Mouse (Mus musculus) midbrain, embryonic 14.5 days (tissue): ENCODE results near the gene Clstn2. TPM values are rescaled to one million over a fixed set of nuclear protein-coding genes. Genes with fewer than 3 reads are reported as not detected.
A peak's percentile ranks its signal among the peaks of the same experiment; 100 is the strongest.

Experiments
- ATAC-seq: fragments of 200-750 bp; cut with Nextera tagmentation; 2 replicates; pipeline ENCODE4 v1.8.0; 2017; ENCODE audit warnings: moderate number of reproducible peaks, moderate library complexity; ENCODE audit not compliant: low FRiP score, low TSS enrichment
- DNase-seq: peaks from one replicate; pipeline ENCODE4 v3.0.0-alpha.2; 2015
- H3K27ac ChIP-seq: fragments of 300-500 bp; sonication (generic); replicated peaks from 2 replicates; pipeline ENCODE4 v1.5.1; 2014; ENCODE audit warnings: mild to moderate bottlenecking, low read depth, low read length, moderate library complexity
- H3K27me3 ChIP-seq: fragments of 300-500 bp; sonication (generic); 2 replicates; pipeline ENCODE4 v1.6.1; 2014; ENCODE audit warnings: low read length, control low read depth, mixed read lengths; ENCODE audit not compliant: control insufficient read depth, insufficient read depth
- H3K36me3 ChIP-seq: fragments of 300-500 bp; sonication (generic); 2 replicates; pipeline ENCODE4 v1.6.1; 2014; ENCODE audit warnings: low read length, control low read depth; ENCODE audit not compliant: control insufficient read depth, insufficient read depth
- H3K4me1 ChIP-seq: fragments of 300-500 bp; sonication (generic); 2 replicates; pipeline ENCODE4 v1.6.1; 2014; ENCODE audit warnings: mild to moderate bottlenecking, antibody characterized with exemption, low read length, control low read depth; ENCODE audit not compliant: control insufficient read depth, insufficient read depth
- H3K4me2 ChIP-seq: fragments of 300-500 bp; sonication (generic); 2 replicates; pipeline ENCODE4 v1.6.1; 2014; ENCODE audit warnings: mild to moderate bottlenecking, low read length, moderate library complexity
- H3K4me3 ChIP-seq: fragments of 300-500 bp; sonication (generic); replicated peaks from 2 replicates; pipeline ENCODE4 v1.5.1; 2014; ENCODE audit warnings: low read depth, low read length
- H3K9ac ChIP-seq: fragments of 300-500 bp; sonication (generic); replicated peaks from 2 replicates; pipeline ENCODE4 v1.6.1; 2014; ENCODE audit warnings: mild to moderate bottlenecking, low read length, moderate library complexity
- H3K9me3 ChIP-seq: fragments of 300-500 bp; sonication (generic); 2 replicates; pipeline ENCODE4 v1.6.1; 2016; ENCODE audit warnings: low read length, control low read depth, mixed read lengths; ENCODE audit not compliant: control insufficient read depth
- whole genome bisulfite sequencing: fragments of 180-500 bp; shearing (Covaris S2); extraction: QIAGEN DNeasy Blood & Tissue Kit; methylation state at CpG from one replicate; pipeline ENCODE4 v1.1.7; 2014; 5-methylcytosine and 5-hydroxymethylcytosine counted together
- polyA plus RNA-seq: library from polyadenylated mRNA; unstranded; fragments of >200 nt; fragmentation: Nextera tagmentation; extraction: Ambion mirVana; gene quantifications from 2 replicates; pipeline ENCODE4 v1.2.1, GENCODE M21; 2014

The Clstn2 gene
- polyA plus RNA-seq, 1 experiment from 2014 or later: 8.3 TPM

DNA sequence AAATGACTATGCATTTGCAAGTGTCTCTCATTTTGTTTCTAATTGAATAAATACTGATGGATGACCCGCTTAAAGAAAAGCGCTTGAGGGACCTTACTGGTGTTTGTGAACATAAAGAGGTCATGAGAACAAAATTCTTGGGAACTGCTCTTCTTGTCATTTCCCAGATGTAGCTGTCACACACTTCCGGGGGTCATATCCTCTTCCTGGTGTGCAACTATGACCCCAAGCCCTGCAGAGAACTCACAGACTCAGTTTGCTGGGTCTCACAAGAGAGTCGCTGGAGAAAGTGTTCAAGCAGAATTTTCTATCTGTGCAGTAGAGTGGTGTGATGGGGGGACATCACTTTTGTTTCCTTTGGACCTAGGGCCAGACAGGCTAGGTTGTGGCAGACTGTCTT is 442.3 kb downstream of the Clstn2 start:
- ATAC-seq (no peak), DNase-seq (no peak)
- Histone ChIP-seq H3K4me2 (no peak overlapping the region), H3K4me1 (no peaks in the 10 kb centered on the region), H3K27me3 (no peaks in the 10 kb centered on the region), H3K4me3 (no peak overlapping the region), H3K36me3 (no peaks in the 10 kb centered on the region), H3K27ac (no peak overlapping the region), H3K9me3 (no peaks in the 10 kb centered on the region), H3K9ac (no peak overlapping the region)
- 92% methylated on average over 4 of the region's 4 CpGs for WGBS

DNA sequence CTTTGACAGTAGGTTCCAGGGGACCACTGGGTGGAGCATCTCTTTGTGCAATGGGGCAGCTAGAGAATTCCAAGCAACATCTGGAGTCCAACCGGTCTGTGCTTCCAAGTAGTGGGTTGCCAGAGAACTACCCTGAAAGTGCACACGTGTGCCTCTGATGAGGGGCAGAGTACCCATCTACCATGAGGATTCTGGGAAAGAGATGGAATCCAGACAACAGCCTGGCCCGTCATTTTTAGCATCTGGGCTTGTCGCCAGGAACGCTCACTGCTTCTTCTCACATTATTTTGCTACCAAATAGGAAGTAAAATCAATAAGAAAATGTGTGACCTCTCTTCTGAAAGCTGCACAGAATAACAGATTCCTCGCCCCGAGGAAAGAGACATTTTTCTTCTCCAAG is 462.1 kb downstream of the Clstn2 start:
- Histone ChIP-seq H3K36me3 (no peaks in the 10 kb centered on the region), H3K4me2 (no peak overlapping the region), H3K4me3 (no peak overlapping the region), H3K9ac (no peak overlapping the region), H3K27ac (no peak overlapping the region), H3K9me3 (no peaks in the 10 kb centered on the region), H3K4me1 (no peaks in the 10 kb centered on the region), H3K27me3 (no peaks in the 10 kb centered on the region)
- 84% methylated on average over 7 of the region's 7 CpGs for WGBS
- peak; percentile 10 for DNase-seq
- ATAC-seq: no peak

DNA sequence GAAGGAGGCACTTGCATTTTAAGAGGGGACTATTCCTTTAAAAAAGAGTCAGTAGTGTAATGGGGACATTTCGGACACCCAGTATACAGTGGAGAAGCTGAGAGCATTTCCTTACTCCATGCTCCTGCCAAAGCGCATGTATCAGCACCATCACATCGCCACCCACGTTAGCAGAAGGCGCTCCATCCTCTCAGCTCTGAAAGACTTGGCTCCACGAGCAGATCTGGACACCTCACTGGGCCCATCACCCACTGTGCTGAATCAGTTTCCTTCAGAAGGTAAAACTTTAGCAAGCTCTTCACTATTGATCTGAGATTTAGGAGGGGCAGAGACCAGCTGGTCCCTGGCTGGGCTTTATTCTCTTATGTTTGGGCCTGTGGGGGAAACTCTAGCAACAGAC is 469.9 kb downstream of the Clstn2 start:
- Histone ChIP-seq H3K4me3 (no peak overlapping the region), H3K4me1 (no peaks in the 10 kb centered on the region), H3K36me3 (no peaks in the 10 kb centered on the region), H3K9me3 (no peaks in the 10 kb centered on the region), H3K9ac (no peak overlapping the region), H3K4me2 (no peak overlapping the region), H3K27ac (no peak overlapping the region), H3K27me3 (no peaks in the 10 kb centered on the region)
- DNase-seq (no peak), ATAC-seq (no peak)
- 92% methylated on average over 6 of the region's 6 CpGs for WGBS

DNA sequence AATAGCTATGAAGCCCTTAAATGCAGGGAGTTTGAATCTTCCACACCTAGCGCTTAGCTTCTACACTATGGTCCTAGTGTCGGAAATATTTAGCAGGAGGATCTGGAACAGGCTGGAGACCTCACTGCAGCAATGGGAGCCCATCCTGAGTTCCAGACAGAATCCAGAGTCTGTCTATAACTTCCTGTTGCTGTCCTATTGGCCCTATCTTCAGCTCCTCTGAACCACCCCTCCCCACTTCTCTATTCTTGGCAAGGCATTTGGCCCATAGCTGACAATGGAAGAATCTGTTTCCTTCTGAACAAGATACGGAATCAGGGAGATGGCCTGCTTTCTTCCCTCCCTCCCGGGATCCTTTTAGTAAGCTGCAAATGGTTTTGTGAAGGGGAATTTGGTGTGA is 488.6 kb downstream of the Clstn2 start:
- H3K4me3 ChIP-seq: no peak overlapping the region
- no peaks in the 10 kb centered on the region for H3K27me3 ChIP-seq
- no peaks in the 10 kb centered on the region for H3K9me3 ChIP-seq
- H3K36me3 ChIP-seq: no peaks in the 10 kb centered on the region
- ATAC-seq (no peak), DNase-seq (no peak)
- 91% methylated on average over 4 of the region's 4 CpGs for WGBS
- no peak overlapping the region for H3K4me2 ChIP-seq
- no peak overlapping the region for H3K27ac ChIP-seq
- H3K4me1 ChIP-seq: peaks cover 3% of the 10 kb centered on the region; the same call in 1 of the 2 replicates
- no peak overlapping the region for H3K9ac ChIP-seq

DNA sequence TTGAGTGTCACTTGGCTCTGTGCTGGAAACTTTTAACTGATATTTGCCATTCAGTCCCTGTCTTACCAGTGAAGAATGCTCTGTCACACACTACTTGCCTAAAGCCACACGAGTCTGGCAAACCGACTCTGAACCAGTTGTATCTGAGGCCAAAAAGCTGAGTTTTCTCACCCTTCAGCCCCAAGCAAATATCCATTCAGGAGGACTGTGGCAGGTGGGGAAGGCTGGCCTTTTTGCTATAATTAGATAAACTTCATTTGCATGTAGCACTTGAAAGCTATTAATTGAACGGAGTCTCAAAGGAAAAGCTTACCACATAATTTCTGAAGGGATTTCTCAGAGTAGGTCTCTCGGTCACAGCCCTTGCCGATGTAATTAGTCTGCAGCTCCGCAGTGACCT is 491.6 kb downstream of the Clstn2 start:
- H3K9me3 ChIP-seq: no peaks in the 10 kb centered on the region
- H3K4me1 ChIP-seq: peaks cover 3% of the 10 kb centered on the region
- DNase-seq: no peak
- H3K27me3 ChIP-seq: no peaks in the 10 kb centered on the region
- ATAC-seq: no peak
- H3K36me3 ChIP-seq: no peaks in the 10 kb centered on the region
- 58% methylated on average over 6 of the region's 6 CpGs for WGBS
- no peak overlapping the region for H3K9ac ChIP-seq
- 0 out of 2 replicates have a peak overlapping the region, but pooled peaks have one; percentile 3 for H3K27ac ChIP-seq
- H3K4me2 ChIP-seq: no peak overlapping the region
- H3K4me3 ChIP-seq: no peak overlapping the region

DNA sequence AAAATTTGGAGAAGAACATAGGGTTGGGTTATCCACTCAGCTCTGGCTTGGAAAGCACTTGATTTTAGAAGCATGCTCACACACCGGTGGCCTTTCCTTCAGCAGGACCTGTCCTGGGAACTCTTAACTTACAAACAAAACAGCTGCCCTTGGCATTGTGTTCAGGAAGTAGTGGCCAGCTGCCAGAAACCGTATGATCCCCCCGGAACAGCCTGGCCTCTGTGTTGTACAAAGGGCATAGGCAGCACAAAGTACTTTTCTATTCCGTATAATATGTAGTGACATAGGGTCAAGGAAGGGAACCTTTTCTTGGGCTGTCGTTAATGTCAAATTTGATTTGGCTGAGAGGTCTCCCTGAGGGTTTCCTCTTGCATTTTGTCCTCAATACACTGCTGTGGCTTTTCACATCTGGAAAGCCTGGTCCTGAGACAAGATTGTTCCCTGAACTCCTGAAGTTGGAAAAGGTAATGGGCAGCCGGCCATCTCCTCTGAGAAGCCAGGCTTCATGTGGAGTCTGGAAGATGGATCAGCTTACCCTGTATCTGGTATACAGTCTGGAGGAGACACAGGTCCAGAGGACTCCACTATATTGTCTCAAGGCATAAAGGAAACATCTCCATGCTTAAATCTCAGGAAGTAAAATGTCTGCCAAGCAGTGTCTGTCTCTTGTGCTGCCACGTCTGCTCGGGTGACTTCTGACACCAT is 494.8 kb downstream of the Clstn2 start:
- H3K27me3 ChIP-seq: no peaks in the 10 kb centered on the region
- no peak overlapping the region for H3K27ac ChIP-seq
- H3K4me2 ChIP-seq: no peak overlapping the region
- whole genome bisulfite sequencing: 52% methylated on average over 8 of the region's 8 CpGs
- H3K4me1 ChIP-seq: peaks cover 3% of the 10 kb centered on the region
- H3K9ac ChIP-seq: no peak overlapping the region
- ATAC-seq (no peak), DNase-seq (peak; percentile 13)
- H3K4me3 ChIP-seq: no peak overlapping the region
- no peaks in the 10 kb centered on the region for H3K9me3 ChIP-seq
- no peaks in the 10 kb centered on the region for H3K36me3 ChIP-seq

DNA sequence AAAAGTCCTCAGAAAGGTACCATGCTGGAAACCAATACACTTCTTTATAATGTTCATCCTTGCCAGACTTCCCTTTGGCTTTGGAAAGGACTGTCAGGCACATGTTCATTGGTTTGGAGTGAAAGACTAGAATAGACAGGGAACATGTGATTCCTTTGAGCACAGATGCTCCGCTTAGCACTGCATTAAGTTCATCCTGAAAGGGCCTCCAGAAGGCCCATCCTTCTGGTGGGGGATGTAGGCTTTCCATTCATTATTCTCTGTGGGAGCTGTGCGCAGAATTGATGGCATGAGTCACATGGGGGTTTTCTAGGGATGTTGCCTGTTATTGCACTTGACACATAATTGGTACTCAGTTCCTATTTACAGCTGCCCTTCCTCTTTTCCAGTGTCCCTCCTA is 498.8 kb downstream of the Clstn2 start:
- no peak for ATAC-seq

DNA sequence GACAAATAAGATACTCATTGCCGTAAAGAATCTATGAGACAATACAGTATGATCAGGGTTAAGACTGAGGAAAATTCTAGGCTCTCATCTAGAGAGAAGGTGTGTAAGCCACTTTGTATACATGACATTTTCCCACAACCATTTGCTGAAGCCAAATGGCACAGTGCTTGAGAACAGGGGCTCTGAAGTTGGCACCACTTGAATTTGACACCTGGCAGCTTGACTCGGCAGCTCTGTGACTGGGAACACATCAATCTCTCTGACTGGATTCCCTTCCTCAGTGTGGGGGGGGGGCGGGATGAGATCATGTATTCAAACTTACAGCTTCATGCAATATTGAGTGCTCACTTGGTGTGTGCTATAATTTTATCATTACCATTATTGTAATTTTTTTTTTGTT is 499.7 kb downstream of the Clstn2 start:
- H3K27ac ChIP-seq: no peak overlapping the region
- no peaks in the 10 kb centered on the region for H3K4me1 ChIP-seq
- H3K4me2 ChIP-seq: no peak overlapping the region
- H3K4me3 ChIP-seq: no peak overlapping the region
- H3K9ac ChIP-seq: no peak overlapping the region
- 91% methylated on average over 3 of the region's 3 CpGs for WGBS
- H3K36me3 ChIP-seq: no peaks in the 10 kb centered on the region
- H3K9me3 ChIP-seq: no peaks in the 10 kb centered on the region
- no peaks in the 10 kb centered on the region for H3K27me3 ChIP-seq
- ATAC-seq (no peak), DNase-seq (no peak)

More for the DNA sequence above, 498.8 kb downstream of the Clstn2 start:
- Histone ChIP-seq H3K9me3 (no peaks in the 10 kb centered on the region), H3K27me3 (no peaks in the 10 kb centered on the region), H3K4me2 (no peak overlapping the region), H3K9ac (no peak overlapping the region), H3K4me1 (no peaks in the 10 kb centered on the region; the same call in 1 of the 2 replicates), H3K27ac (no peak overlapping the region), H3K4me3 (no peak overlapping the region), H3K36me3 (no peaks in the 10 kb centered on the region)
- 71% methylated on average over 2 of the region's 2 CpGs for WGBS
- no peak for DNase-seq

DNA sequence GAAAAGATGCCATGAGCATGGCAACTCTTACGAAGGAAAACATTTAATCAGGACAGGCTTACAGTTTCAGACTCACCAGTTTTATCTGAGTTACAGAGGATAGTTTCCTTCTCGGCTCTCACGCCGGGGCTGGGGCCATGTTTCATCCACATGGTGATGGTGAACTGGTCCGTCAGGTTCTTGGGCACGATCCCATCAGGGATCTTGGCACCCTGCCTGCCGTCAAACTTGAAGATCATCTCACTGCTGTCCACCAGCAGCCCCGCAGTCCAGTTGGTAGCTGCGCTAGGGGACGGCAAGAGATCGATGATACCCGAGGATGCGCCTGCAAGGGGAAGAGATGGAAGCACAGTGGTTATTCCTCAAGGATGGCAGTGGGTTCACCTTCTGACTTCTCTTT is 500.4 kb downstream of the Clstn2 start:
- Histone ChIP-seq H3K4me1 (no peaks in the 10 kb centered on the region), H3K4me3 (no peak overlapping the region), H3K36me3 (no peaks in the 10 kb centered on the region), H3K27ac (no peak overlapping the region), H3K9me3 (no peaks in the 10 kb centered on the region), H3K27me3 (no peaks in the 10 kb centered on the region), H3K9ac (no peak overlapping the region), H3K4me2 (no peak overlapping the region)
- DNase-seq (no peak), ATAC-seq (no peak)
- WGBS: 94% methylated on average over 13 of the region's 13 CpGs
